Mouse (Mus musculus) E14TG2a.4 (cell line): ENCODE data around the gene A1bg.

Experiments used
- CTCF ChIP-seq: conservative IDR thresholded peaks from 2 replicates; pipeline ENCODE4 v1.5.1; 2014; ENCODE audit warnings: low read length
- NANOG ChIP-seq: IDR thresholded peaks from 2 replicates; pipeline ENCODE4 v1.6.1; 2014; ENCODE audit warnings: borderline replicate concordance, low read length, mixed read lengths
- POU5F1 ChIP-seq: IDR thresholded peaks from 2 replicates; pipeline ENCODE4 v1.6.1; 2014; ENCODE audit warnings: low read length, borderline replicate concordance

DNA sequence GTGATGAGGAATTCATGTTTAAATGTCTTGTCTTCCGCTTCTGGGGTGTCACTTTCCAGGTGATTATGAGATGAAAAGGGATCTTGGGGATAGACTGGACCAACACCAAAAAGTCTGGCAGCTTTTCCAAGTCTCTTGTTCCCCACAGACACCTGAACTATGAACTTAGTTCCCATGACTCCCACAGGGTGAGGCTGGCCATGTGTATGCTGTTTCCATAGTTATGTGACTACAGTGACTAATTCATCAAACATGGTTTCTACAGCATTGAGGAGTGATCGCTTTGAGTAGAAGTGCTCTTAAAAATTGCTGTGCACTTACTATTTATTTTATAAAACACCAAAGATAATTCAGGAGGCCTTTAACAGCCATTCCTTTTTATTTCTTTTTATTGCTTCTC lies 34.1 kb downstream of the A1bg start:
- TF ChIP-seq CTCF (no peak), NANOG (no peak), POU5F1 (no peak)
